Mouse (Mus musculus) midbrain, postnatal 0 days (tissue): ENCODE results near the gene Eif2b4. TPM values are rescaled to one million over a fixed set of nuclear protein-coding genes. Genes with fewer than 3 reads are reported as not detected.

ENCODE experiments used
- ATAC-seq: fragments of 200-750 bp; cut with Nextera tagmentation; 2 replicates; pipeline ENCODE4 v1.8.0; 2017; ENCODE audit warnings: moderate number of reproducible peaks, mild to moderate bottlenecking, moderate TSS enrichment, moderate library complexity; ENCODE audit not compliant: low FRiP score
- DNase-seq: peaks from one replicate; pipeline ENCODE4 v3.0.0-alpha.2; 2015; ENCODE audit warnings: low spot score
- H3K27ac ChIP-seq: fragments of 300-500 bp; sonication (generic); 2 replicates; pipeline ENCODE4 v1.5.1; 2014; ENCODE audit warnings: low read depth, mild to moderate bottlenecking, low read length, mixed read lengths
- H3K27me3 ChIP-seq: fragments of 300-500 bp; sonication (generic); 2 replicates; pipeline ENCODE4 v1.6.1; 2014; ENCODE audit warnings: low read length, control low read depth, mixed read lengths; ENCODE audit not compliant: insufficient read depth
- H3K36me3 ChIP-seq: fragments of 300-500 bp; sonication (generic); 2 replicates; pipeline ENCODE4 v1.6.1; 2014; ENCODE audit warnings: low read length, control low read depth, mixed read lengths; ENCODE audit not compliant: insufficient read depth
- H3K4me1 ChIP-seq: fragments of 300-500 bp; sonication (generic); 2 replicates; pipeline ENCODE4 v1.6.1; 2014; ENCODE audit warnings: mild to moderate bottlenecking, control low read depth, antibody characterized with exemption, low read length, mixed read lengths; ENCODE audit not compliant: insufficient read depth
- H3K4me2 ChIP-seq: fragments of 300-500 bp; sonication (generic); 2 replicates; pipeline ENCODE4 v1.6.1; 2014; ENCODE audit warnings: low read depth, mild to moderate bottlenecking, low read length, mixed read lengths; ENCODE audit not compliant: poor library complexity, severe bottlenecking
- H3K4me3 ChIP-seq: fragments of 300-500 bp; sonication (generic); 2 replicates; pipeline ENCODE4 v1.5.1; 2014; ENCODE audit warnings: low read depth, mild to moderate bottlenecking, low read length, moderate library complexity
- H3K9ac ChIP-seq: fragments of 300-500 bp; sonication (generic); replicated peaks from 2 replicates; pipeline ENCODE4 v1.6.1; 2014; ENCODE audit warnings: mild to moderate bottlenecking, low read length, moderate library complexity, mixed read lengths; ENCODE audit not compliant: poor library complexity, severe bottlenecking
- H3K9me3 ChIP-seq: fragments of 300-500 bp; sonication (generic); 2 replicates; pipeline ENCODE4 v1.6.1; 2016; ENCODE audit warnings: low read length, control low read depth
- CTCF ChIP-seq: IDR thresholded peaks from 2 replicates; pipeline ENCODE4 v1.5.1; 2016; ENCODE audit warnings: antibody characterized with exemption, mild to moderate bottlenecking
- WGBS: fragments of 180-500 bp; shearing (Covaris S2); extraction: QIAGEN DNeasy Blood & Tissue Kit; methylation state at CpG from one replicate; pipeline ENCODE4 v1.1.7; 2014; 5-methylcytosine and 5-hydroxymethylcytosine counted together
- polyA plus RNA-seq: library from polyadenylated mRNA; unstranded; fragments of >200 nt; fragmentation: Nextera tagmentation; extraction: Ambion mirVana; gene quantifications from 2 replicates; pipeline ENCODE4 v1.2.1, GENCODE M21; 2015
- total RNA-seq: library from RNA; depleted of rRNA; stranded (reverse); fragments of >200 nt; gene quantifications from 2 replicates; pipeline ENCODE4 v1.2.3, GENCODE M21; 2014

Eif2b4 gene
- total and polyA plus RNA-seq, 2 experiments from 2014 or later: 34.0 to 84.3 TPM

DNA sequence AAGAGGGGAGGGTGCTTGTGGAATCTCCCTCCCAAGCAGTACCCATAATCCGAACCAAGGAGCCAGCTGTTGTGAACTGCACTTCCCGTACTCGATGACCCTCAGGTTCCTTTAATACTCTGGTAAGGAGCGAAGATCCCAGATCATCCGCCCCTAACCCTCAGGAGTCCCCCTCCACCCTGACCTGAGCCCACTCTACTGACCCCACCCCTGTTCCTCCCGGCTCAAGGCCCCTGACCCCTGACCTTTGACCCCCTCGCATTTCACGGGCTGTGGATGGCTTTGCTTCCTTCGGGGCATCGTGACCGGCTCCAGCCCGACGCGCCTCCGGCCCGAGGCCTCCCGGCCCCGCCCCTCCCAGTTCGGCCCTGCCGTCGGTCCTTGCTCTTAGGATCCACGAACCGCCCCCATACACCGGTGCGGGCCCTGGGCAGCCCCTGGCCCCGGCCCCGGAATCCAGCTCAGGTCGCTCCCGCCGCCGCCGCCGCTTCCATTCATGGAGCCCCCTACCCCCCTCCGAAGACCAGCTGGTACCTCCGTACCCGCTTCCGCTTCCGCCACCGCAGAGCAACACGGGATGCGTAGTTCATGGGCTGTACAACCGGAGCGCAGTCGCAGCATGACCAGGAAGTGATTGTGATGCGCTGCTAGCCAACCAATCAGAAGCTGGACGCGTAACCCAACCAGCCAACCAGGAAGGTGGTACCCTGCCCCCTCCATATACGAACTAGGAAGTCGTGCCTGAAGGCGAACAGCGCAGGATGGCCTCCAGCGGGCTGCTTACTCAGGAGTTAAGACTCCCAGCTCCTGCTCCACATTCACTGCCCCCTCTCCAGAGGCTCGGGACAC, 8.7 kb upstream of the Eif2b4 start, which contains the start of gene Zfp513:
TSS of gene Zfp513 (minus strand) at position 562 of the 849 bp plus-strand sequence.
- peak; percentile 95 for ATAC-seq
- peak within 1 kb of the TSS; percentile 84 for H3K9ac ChIP-seq
- peaks cover 3% of the 10 kb centered on the region; the same call in 1 of the 2 replicates for H3K4me1 ChIP-seq
- peak within 1 kb of the TSS; percentile 87 for H3K27ac ChIP-seq
- H3K27me3 ChIP-seq: no peaks in the 10 kb centered on the region
- peaks cover 5% of the 10 kb centered on the region for H3K9me3 ChIP-seq
- no peak for TF ChIP-seq CTCF
- H3K4me3 ChIP-seq: peak within 1 kb of the TSS; percentile 75
- peaks cover 65% of the 10 kb centered on the region for H3K36me3 ChIP-seq
- peak within 1 kb of the TSS; percentile 82 for H3K4me2 ChIP-seq
- peak; percentile 99 for DNase-seq
- WGBS: 2% methylated on average over 45 of the region's 53 CpGs

DNA sequence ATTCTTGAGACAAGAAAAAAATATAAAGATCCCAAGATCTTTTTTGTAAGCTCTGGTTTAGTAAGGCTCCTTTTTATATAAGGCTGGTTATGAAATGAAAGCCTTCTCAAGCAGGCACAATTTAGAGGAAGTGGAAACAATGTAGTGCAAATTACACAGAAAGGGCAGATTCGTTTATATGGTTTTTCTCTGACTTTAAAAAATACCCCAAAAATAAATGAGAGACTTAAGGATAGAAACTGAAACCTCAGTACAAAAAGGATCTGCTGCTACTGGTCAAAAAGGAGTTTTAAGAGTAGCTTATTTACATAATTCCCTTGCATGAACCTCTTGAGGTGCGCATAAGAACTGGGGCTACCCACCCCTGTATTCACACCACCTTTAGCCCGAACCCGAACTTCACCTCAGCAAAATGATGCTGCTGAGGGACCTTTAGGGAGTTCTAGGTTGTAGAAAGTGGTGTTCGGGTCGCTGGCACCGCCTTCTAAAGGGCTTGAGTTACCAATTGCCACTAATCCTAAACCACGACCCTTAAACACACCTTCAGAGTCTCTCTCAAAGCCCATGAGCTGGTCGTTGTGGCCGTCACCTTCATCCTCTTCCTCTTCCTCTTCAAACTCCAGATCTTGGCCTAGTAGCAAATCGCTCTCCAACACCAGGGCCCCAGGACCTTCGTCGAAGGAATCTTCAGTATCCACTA, 8.0 kb upstream of the Eif2b4 start:
- no peaks in the 10 kb centered on the region for H3K27me3 ChIP-seq
- ATAC-seq: no peak
- WGBS: 18% methylated on average over 13 of the region's 13 CpGs
- peak overlapping the region; percentile 82 for H3K4me2 ChIP-seq
- H3K27ac ChIP-seq: peak overlapping the region; percentile 87
- peak overlapping the region; percentile 84 for H3K9ac ChIP-seq
- H3K4me1 ChIP-seq: peaks cover 3% of the 10 kb centered on the region; the same call in 1 of the 2 replicates
- H3K9me3 ChIP-seq: peaks cover 5% of the 10 kb centered on the region
- peaks cover 69% of the 10 kb centered on the region for H3K36me3 ChIP-seq
- peak overlapping the region; percentile 75 for H3K4me3 ChIP-seq
- DNase-seq: no peak
- no peak for TF ChIP-seq CTCF

DNA sequence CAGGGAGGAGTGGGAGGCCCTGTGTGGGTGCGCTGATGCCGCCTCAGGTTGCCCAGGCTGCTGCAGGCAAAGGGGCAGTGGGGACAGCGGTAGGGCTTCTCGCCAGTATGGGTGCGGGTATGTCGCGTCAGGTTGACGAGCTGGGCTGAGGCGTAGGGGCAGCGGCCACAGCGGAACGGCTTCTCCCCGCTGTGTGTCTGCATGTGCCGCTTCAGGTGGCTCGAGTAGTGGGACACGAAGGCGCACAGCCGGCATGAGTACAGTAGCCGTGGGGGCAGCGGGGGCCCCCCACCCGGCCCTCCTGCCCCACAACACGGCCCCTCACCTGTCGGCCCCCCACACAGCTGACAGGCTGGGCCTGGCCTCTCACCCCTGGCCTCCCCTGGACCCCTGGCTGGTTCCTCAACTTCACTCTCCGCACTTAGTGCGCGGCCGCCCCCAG, 7.1 kb upstream of the Eif2b4 start:
- no peaks in the 10 kb centered on the region for H3K27me3 ChIP-seq
- WGBS: 92% methylated on average over 27 of the region's 27 CpGs
- ATAC-seq (no peak), DNase-seq (no peak)
- H3K4me3 ChIP-seq: peak overlapping the region; percentile 14; the same call in 1 of the 2 replicates
- H3K9ac ChIP-seq: no peak overlapping the region
- H3K4me1 ChIP-seq: peaks cover 3% of the 10 kb centered on the region; the same call in 1 of the 2 replicates
- H3K27ac ChIP-seq: no peak overlapping the region
- peaks cover 5% of the 10 kb centered on the region for H3K9me3 ChIP-seq
- no peak for TF ChIP-seq CTCF
- H3K36me3 ChIP-seq: peaks cover 70% of the 10 kb centered on the region
- H3K4me2 ChIP-seq: peak overlapping the region; percentile 82; the same call in 1 of the 2 replicates

DNA sequence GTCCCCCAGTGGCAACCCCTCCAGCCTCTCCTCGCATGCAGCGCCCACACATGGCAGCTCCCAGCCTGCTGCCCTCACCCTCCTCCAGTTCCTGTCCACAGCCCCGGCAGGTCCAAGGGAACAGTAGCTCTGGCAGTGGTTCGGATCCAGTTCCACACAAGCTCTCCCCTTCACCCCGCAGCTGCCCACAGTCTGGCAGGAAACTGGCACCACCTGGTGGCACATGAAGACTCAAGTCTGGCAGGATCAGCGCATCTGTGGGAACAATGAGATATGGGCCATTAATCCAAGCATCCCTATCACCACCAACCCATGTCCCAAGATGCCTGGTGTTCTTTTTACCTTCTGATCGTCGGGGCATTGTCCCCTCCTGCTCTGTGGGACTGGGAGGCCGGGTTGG, 6.7 kb upstream of the Eif2b4 start:
- no peaks in the 10 kb centered on the region for H3K27me3 ChIP-seq
- H3K27ac ChIP-seq: no peak overlapping the region
- 83% methylated on average over 9 of the region's 9 CpGs for WGBS
- peaks cover 3% of the 10 kb centered on the region; the same call in 1 of the 2 replicates for H3K4me1 ChIP-seq
- TF ChIP-seq CTCF: peak; percentile 48
- H3K9me3 ChIP-seq: peaks cover 5% of the 10 kb centered on the region
- ATAC-seq: no peak
- H3K4me2 ChIP-seq: no peak overlapping the region
- DNase-seq: peak; percentile 31
- no peak overlapping the region for H3K9ac ChIP-seq
- H3K36me3 ChIP-seq: peaks cover 65% of the 10 kb centered on the region
- no peak overlapping the region for H3K4me3 ChIP-seq

DNA sequence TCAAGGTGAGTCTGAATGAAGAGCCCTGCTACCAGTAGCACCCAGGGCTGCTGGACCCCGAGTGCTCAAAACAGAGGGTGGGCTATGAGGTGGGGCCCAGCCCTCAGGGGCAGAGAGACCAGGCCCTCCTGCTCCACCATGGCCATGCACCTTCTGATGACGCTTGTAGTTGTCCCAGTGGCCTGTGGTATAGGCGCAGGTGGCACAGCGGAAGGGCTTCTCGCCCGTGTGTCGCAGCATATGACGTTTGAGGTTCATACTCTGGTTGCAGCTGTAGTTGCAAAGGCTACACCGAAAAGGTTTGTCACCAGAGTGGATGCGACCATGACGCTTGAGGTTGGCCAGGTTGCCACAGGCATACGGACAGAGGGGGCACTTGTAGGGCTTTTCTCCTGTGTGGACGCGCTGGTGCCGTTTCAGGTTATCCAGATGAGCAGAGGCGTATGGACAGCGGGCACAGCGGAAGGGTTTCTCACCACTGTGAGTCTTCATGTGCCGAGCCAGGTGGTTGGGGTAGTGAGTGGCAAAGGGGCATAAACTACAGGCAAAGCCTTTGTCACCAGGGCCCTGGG, 6.2 kb upstream of the Eif2b4 start:
- no peak for DNase-seq
- 93% methylated on average over 19 of the region's 19 CpGs for WGBS

More for the DNA sequence above, 6.2 kb upstream of the Eif2b4 start:
- no peak for ATAC-seq
- no peak overlapping the region for H3K4me2 ChIP-seq
- no peak overlapping the region for H3K27ac ChIP-seq
- H3K27me3 ChIP-seq: no peaks in the 10 kb centered on the region
- H3K9ac ChIP-seq: no peak overlapping the region
- H3K36me3 ChIP-seq: peaks cover 63% of the 10 kb centered on the region
- peaks cover 5% of the 10 kb centered on the region for H3K9me3 ChIP-seq
- TF ChIP-seq CTCF: no peak
- peaks cover 3% of the 10 kb centered on the region; the same call in 1 of the 2 replicates for H3K4me1 ChIP-seq
- no peak overlapping the region for H3K4me3 ChIP-seq
